Mouse (Mus musculus) intestine, postnatal 0 days (tissue): ENCODE measurements around the gene Arhgap17. TPM values are rescaled to one million over a fixed set of nuclear protein-coding genes. Genes with fewer than 3 reads are reported as not detected.

Experiments
- ATAC-seq: fragments of 200-750 bp; cut with Nextera tagmentation; 2 replicates; pipeline ENCODE4 v1.8.0; 2017; ENCODE audit warnings: mild to moderate bottlenecking, moderate TSS enrichment, moderate library complexity
- H3K27ac ChIP-seq: fragments of 300-500 bp; sonication (generic); 2 replicates; pipeline ENCODE4 v1.5.1; 2014; ENCODE audit warnings: mild to moderate bottlenecking, low read depth, low read length, moderate library complexity
- H3K27me3 ChIP-seq: fragments of 300-500 bp; sonication (generic); replicated peaks from 2 replicates; pipeline ENCODE4 v1.6.1; 2014; ENCODE audit warnings: low read length, mixed read lengths; ENCODE audit not compliant: control insufficient read depth, insufficient read depth
- H3K36me3 ChIP-seq: fragments of 300-500 bp; sonication (generic); 2 replicates; pipeline ENCODE4 v1.6.1; 2014; ENCODE audit warnings: mild to moderate bottlenecking, moderate library complexity; ENCODE audit not compliant: control insufficient read depth, insufficient read depth
- H3K4me1 ChIP-seq: fragments of 300-500 bp; sonication (generic); replicated peaks from 2 replicates; pipeline ENCODE4 v1.6.1; 2014; ENCODE audit warnings: antibody characterized with exemption, low read length, mixed read lengths; ENCODE audit not compliant: control insufficient read depth, insufficient read depth
- H3K4me2 ChIP-seq: fragments of 300-500 bp; sonication (generic); replicated peaks from 2 replicates; pipeline ENCODE4 v1.6.1; 2014; ENCODE audit warnings: low read depth, mild to moderate bottlenecking, moderate library complexity
- H3K4me3 ChIP-seq: fragments of 300-500 bp; sonication (generic); 2 replicates; pipeline ENCODE4 v1.5.1; 2014; ENCODE audit warnings: low read depth, low read length
- H3K9ac ChIP-seq: fragments of 300-500 bp; sonication (generic); 2 replicates; pipeline ENCODE4 v1.6.1; 2014; ENCODE audit warnings: mild to moderate bottlenecking, low read depth, low read length
- H3K9me3 ChIP-seq: fragments of 300-500 bp; sonication (generic); 2 replicates; pipeline ENCODE4 v1.6.1; 2016; ENCODE audit warnings: mixed run types; ENCODE audit not compliant: control insufficient read depth
- CTCF ChIP-seq: sonication (generic); IDR thresholded peaks from 2 replicates; pipeline ENCODE4 v1.5.1; 2016; ENCODE audit warnings: low read depth, mild to moderate bottlenecking, control low read depth, antibody characterized with exemption, moderate library complexity
- WGBS: fragments of 180-500 bp; shearing (Covaris S2); extraction: QIAGEN DNeasy Blood & Tissue Kit; methylation state at CpG from one replicate; pipeline ENCODE4 v1.1.7; 2014; 5-methylcytosine and 5-hydroxymethylcytosine counted together
- polyA plus RNA-seq: library from polyadenylated mRNA; unstranded; fragments of >200 nt; fragmentation: Nextera tagmentation; extraction: Ambion mirVana; gene quantifications from 2 replicates; pipeline ENCODE4 v1.2.1, GENCODE M21; 2015

Gene Arhgap17
- polyA plus RNA-seq, 1 experiment from 2014 or later, result 18.0 TPM

DNA sequence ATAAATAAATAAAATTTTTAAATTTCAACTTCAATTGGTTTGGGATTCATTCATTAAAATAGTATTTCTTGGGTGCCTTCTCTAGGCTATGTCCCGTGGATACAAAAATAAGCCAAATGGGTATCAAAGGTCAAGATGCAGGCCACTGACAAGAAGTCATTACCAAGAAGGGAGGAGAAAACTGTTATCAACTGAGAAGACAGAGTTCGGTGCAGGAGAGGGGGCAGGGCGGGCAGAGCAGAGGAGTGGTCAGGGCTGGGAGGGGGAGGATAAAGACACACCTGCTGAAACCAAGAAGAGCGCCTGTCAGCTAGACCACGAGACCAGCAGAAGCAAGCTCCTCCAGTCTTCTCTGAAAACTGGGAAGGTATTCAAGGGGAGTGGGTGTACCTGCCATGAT is 15.8 kb downstream of the Arhgap17 start:
- Histone ChIP-seq H3K36me3 (no peaks in the 10 kb centered on the region), H3K9ac (no peak overlapping the region), H3K27me3 (no peaks in the 10 kb centered on the region), H3K4me2 (peak overlapping the region; percentile 33; the same call in 1 of the 2 replicates), H3K4me3 (no peak overlapping the region), H3K27ac (no peak overlapping the region), H3K4me1 (peaks cover 7% of the 10 kb centered on the region; the same call in 1 of the 2 replicates), H3K9me3 (no peaks in the 10 kb centered on the region)
- ATAC-seq, result peak; percentile 45; the same call in 1 of the 2 replicates
- TF ChIP-seq CTCF, result no peak
- 35% methylated on average over 5 of the region's 5 CpGs for WGBS

DNA sequence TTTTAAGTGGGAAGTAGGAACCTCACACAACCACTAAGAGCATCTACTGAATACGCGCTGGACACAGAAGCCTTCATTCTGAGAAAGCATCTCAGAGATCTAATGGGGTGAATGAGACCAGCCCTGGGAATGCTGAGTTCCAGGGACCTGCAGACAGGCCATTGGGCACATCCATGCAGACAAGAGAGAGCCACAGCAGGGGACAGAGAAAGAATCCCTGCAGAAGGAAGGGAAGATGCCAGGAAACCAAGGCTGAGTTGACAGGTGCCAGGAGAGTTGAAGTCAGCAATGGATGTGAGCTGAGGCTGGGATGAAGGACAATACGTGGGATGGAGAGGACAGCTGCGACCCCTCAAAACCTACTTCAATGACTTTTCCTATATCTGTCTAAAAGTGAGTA is 16.6 kb downstream of the Arhgap17 start:
- no peak for ATAC-seq

DNA sequence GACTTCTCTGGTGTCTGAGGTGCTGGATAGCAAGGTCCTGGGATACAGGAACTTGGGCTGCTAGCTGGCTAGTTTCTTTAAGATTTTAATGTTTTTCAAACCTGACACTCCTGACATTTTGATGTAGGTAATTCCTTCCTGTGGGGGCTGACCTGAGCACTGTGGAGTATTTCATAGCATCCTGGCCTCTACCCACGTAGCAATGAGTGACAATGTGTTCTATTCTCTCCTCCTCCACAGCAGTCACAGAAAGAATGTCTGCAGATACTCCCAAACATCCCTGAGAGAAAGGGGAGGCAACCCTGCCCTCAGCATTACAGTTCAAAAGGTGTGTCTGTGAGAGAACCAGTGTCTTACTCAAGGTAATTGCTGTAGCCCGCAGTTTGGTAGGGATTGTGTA is 19.5 kb downstream of the Arhgap17 start:
- Histone ChIP-seq H3K9ac (no peak overlapping the region), H3K27ac (no peak overlapping the region), H3K4me1 (peaks cover 23% of the 10 kb centered on the region), H3K27me3 (no peaks in the 10 kb centered on the region), H3K4me2 (no peak overlapping the region), H3K4me3 (no peak overlapping the region), H3K36me3 (no peaks in the 10 kb centered on the region), H3K9me3 (no peaks in the 10 kb centered on the region)
- WGBS, result 46% methylated on average over 2 of the region's 2 CpGs
- TF ChIP-seq CTCF, result no peak
- ATAC-seq, result no peak

More for the DNA sequence above, 16.6 kb downstream of the Arhgap17 start:
- H3K27ac ChIP-seq, result no peak overlapping the region
- H3K4me1 ChIP-seq, result peaks cover 7% of the 10 kb centered on the region; the same call in 1 of the 2 replicates
- no peak overlapping the region for H3K9ac ChIP-seq
- 94% methylated on average over 4 of the region's 4 CpGs for WGBS
- no peaks in the 10 kb centered on the region for H3K27me3 ChIP-seq
- H3K36me3 ChIP-seq, result no peaks in the 10 kb centered on the region
- no peak overlapping the region for H3K4me3 ChIP-seq
- H3K9me3 ChIP-seq, result no peaks in the 10 kb centered on the region
- H3K4me2 ChIP-seq, result no peak overlapping the region
- TF ChIP-seq CTCF, result no peak

DNA sequence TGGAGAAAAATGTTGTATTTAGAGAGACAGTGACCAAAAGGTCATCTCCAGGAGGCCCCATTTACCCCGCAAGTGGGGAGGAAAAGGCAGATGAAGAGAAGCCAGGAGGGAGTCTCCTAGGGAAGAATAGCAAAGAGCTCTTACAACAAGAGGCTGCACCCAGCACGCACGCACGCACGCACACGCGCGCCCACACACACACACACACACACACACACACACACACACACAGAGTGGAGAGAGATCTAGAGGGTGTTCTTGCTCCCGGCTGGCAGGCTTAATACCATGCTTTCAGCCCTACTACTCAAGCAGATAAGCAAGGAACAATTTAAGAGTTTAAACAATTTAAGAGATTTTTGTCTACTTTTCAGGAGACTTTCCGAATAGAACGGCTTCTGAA is 19.9 kb downstream of the Arhgap17 start:
- Histone ChIP-seq H3K27ac (no peak overlapping the region), H3K36me3 (no peaks in the 10 kb centered on the region), H3K4me2 (no peak overlapping the region), H3K27me3 (no peaks in the 10 kb centered on the region), H3K9me3 (no peaks in the 10 kb centered on the region), H3K4me1 (peaks cover 24% of the 10 kb centered on the region), H3K9ac (no peak overlapping the region), H3K4me3 (no peak overlapping the region)
- 61% methylated on average over 11 of the region's 11 CpGs for WGBS
- no peak for TF ChIP-seq CTCF
- no peak for ATAC-seq

DNA sequence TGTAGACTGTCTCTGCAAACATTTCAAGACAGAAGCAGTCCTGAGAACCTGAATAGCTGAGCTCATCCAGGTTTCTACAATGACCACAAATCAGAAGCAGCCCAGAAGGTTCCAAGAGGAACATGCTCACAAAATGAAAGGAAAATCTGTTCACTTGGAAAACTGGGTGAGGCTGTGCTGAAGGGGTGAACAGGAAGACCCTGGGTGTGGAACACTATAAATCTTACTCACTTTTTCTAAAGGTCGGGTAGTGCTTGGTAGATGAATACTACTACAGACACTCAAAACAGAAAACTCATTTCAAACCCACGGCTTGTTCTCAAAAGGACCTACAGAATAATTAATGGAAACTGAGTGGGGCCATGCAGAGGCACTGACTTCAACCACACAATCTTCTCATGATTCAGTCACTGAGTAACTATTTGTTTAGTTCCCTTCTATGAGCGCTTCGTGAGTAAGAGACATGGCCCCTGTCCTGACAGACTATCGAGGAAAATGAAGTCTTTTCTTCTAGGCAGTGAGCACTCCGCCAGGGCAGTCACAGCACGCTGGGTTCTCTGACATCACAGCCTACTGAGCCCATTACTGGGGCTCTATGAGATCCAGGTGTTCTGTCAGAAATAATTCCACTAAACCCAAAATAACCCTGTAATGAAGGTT is 23.0 kb downstream of the Arhgap17 start:
- Histone ChIP-seq H3K4me3 (no peak overlapping the region), H3K27ac (no peak overlapping the region), H3K9ac (no peak overlapping the region), H3K4me1 (peaks cover 27% of the 10 kb centered on the region), H3K9me3 (no peaks in the 10 kb centered on the region), H3K4me2 (no peak overlapping the region), H3K27me3 (no peaks in the 10 kb centered on the region), H3K36me3 (no peaks in the 10 kb centered on the region)
- WGBS, result 39% methylated on average over 7 of the region's 7 CpGs
- no peak for ATAC-seq
- TF ChIP-seq CTCF, result no peak

DNA sequence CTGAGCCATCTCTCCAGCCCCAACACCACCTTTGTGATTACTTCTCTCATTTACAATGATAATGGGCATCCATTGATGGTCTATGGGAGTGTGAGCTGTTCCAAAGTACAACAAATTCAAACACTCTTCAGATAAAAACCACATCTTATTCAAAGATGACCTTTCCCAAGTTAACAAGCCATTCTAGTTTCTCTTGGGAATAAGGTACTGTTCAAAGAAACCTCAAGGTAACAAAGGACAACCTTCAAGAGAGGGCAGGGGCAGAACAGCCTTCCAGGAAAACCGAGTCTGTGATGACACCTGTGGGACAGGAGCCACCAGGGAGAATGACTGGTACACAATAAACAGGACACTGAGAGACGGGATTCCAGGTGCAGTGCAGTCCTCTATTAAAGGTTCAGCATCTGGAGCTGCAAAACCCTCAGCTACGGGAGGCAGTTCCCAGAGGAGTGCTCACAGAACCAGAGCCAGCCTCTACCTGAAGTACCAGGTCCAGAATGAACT is 24.6 kb downstream of the Arhgap17 start:
- TF ChIP-seq CTCF, result no peak
- Histone ChIP-seq H3K27ac (0 out of 2 replicates have a peak overlapping the region, but pooled peaks have one; percentile 24), H3K27me3 (no peaks in the 10 kb centered on the region)

More for the DNA sequence above, 24.6 kb downstream of the Arhgap17 start:
- 61% methylated on average over 3 of the region's 3 CpGs for WGBS
- Histone ChIP-seq H3K9me3 (no peaks in the 10 kb centered on the region), H3K4me3 (no peak overlapping the region), H3K9ac (no peak overlapping the region), H3K4me1 (peaks cover 30% of the 10 kb centered on the region), H3K4me2 (no peak overlapping the region), H3K36me3 (no peaks in the 10 kb centered on the region)
- ATAC-seq, result no peak
